Mouse (Mus musculus) liver, postnatal 0 days (tissue): ENCODE measurements at regions not wholly inside any gene's neighbourhood (a gene's known extent, or its start where the extent isn't known, plus 50 kb on each side); places are given as distances from the start of the nearest gene placed in this dataset.

Experiments used
- CTCF ChIP-seq: sonication (generic); IDR thresholded peaks from 2 replicates; pipeline ENCODE4 v1.5.1; 2016; ENCODE audit warnings: antibody characterized with exemption, low read depth
- EP300 ChIP-seq: IDR thresholded peaks from 2 replicates; pipeline ENCODE4 v1.6.1; 2016; ENCODE audit warnings: antibody characterized with exemption, low read depth, mild to moderate bottlenecking

DNA sequence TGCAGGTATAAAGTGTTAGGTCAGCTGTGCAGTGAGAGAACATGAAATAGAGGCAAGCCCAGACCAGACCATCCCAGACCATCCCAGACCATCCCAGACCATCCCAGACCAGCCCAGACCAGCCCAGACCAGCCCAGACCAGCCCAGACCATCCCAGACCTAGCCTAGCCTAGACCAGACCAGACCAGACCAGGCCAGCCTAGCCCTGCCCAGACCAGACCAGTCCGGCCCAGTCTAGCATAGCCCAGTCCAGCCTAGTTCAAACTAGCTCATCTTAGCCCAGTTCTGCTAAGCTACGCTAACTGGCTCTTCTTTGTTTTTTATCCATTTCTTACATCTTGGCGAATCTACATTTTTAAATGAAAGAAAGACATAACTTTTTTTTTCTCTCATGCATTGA lies 1015.9 kb downstream of the Car8 start:
- TF ChIP-seq CTCF, result no peak
- no peak for TF ChIP-seq EP300
